Mouse (Mus musculus) bone marrow, adult 2 months (tissue): ENCODE results near the gene Rexo1. TPM values are rescaled to one million over a fixed set of nuclear protein-coding genes. Genes with fewer than 3 reads are reported as not detected.

Experiments used
- H3K27ac ChIP-seq: fragments of 200-500 bp; 2 replicates; pipeline ENCODE4 v1.5.1; 2012; ENCODE audit warnings: low read depth, mild to moderate bottlenecking, control low read depth, inconsistent platforms, low read length; ENCODE audit not compliant: control insufficient read depth, poor library complexity, insufficient read depth
- H3K4me1 ChIP-seq: fragments of 200-500 bp; 2 replicates; pipeline ENCODE4 v1.6.1; 2011; ENCODE audit warnings: low read length; ENCODE audit not compliant: control insufficient read depth, insufficient read depth
- H3K4me3 ChIP-seq: fragments of 200-500 bp; replicated peaks from 2 replicates; pipeline ENCODE3; 2011; ENCODE audit warnings: mild to moderate bottlenecking, low read depth, low read length, control low read depth; ENCODE audit not compliant: control insufficient read depth
- CTCF ChIP-seq: fragments of 200-500 bp; IDR thresholded peaks from 2 replicates; pipeline ENCODE4 v1.5.1; 2011; ENCODE audit warnings: low read length, control low read depth; ENCODE audit not compliant: control insufficient read depth, insufficient read depth
- POLR2A ChIP-seq: fragments of 200-500 bp; IDR thresholded peaks from 2 replicates; pipeline ENCODE4 v1.6.1; 2011; ENCODE audit warnings: low read depth, mild to moderate bottlenecking, control low read depth, low read length, borderline replicate concordance; ENCODE audit not compliant: control insufficient read depth
- WGBS: fragments of 180-500 bp; shearing (Covaris S2); methylation state at CpG from one replicate; pipeline ENCODE4 v1.1.7; 2018; 5-methylcytosine and 5-hydroxymethylcytosine counted together
- polyA plus RNA-seq: library from polyadenylated mRNA; stranded (reverse); fragments of >200 nt; gene quantifications from 2 replicates; pipeline ENCODE4 v1.2.4, GENCODE M21; 2011; ENCODE audit warnings: low replicate concordance; ENCODE audit not compliant: missing spikeins, insufficient read depth, insufficient read length

Gene Rexo1
- polyA plus RNA-seq, 1 experiment = 55.3 TPM

GRCm38 (mm10) chr10:80557346-80557965, 3.9 kb downstream of the Rexo1 start:
- 39% methylated on average over 5 of the region's 5 CpGs for WGBS
- Histone ChIP-seq H3K4me1 (peaks cover 11% of the 10 kb centered on the region), H3K4me3 (no peak overlapping the region), H3K27ac (no peak overlapping the region)
- peak; percentile 71 for TF ChIP-seq CTCF
- no peak for TF ChIP-seq POLR2A

GRCm38 (mm10) chr10:80553997-80554396, 7.4 kb downstream of the Rexo1 start:
- H3K27ac ChIP-seq = peak overlapping the region; percentile 79
- TF ChIP-seq POLR2A (no peak), CTCF (no peak)
- 76% methylated on average over 6 of the region's 6 CpGs for WGBS
- H3K4me3 ChIP-seq = no peak overlapping the region
- peaks cover 8% of the 10 kb centered on the region for H3K4me1 ChIP-seq

- no peak for TF ChIP-seq CTCF
- 0 out of 2 replicates have a peak, but pooled peaks have one; percentile 4 for TF ChIP-seq POLR2A
- Histone ChIP-seq H3K4me3 (peak overlapping the region; percentile 4), H3K27ac (peak overlapping the region; percentile 79), H3K4me1 (peaks cover 6% of the 10 kb centered on the region)
- 66% methylated on average over 8 of the region's 8 CpGs for WGBS
These were observed 7.8 kb downstream of the Rexo1 start for GRCm38 (mm10) chr10:80553575-80553974.

- TF ChIP-seq CTCF (no peak), POLR2A (no peak)
- 76% methylated on average over 9 of the region's 9 CpGs for WGBS
- H3K4me1 ChIP-seq = peaks cover 5% of the 10 kb centered on the region
- no peak overlapping the region for H3K27ac ChIP-seq
- no peak overlapping the region for H3K4me3 ChIP-seq
These were observed 9.0 kb downstream of the Rexo1 start for GRCm38 (mm10) chr10:80552364-80552763.

- 88% methylated on average over 21 of the region's 21 CpGs for WGBS
- no peak for TF ChIP-seq CTCF
- TF ChIP-seq POLR2A = no peak
- no peak overlapping the region for H3K4me3 ChIP-seq
- H3K27ac ChIP-seq = no peak overlapping the region
- peaks cover 6% of the 10 kb centered on the region for H3K4me1 ChIP-seq
These were observed 12.1 kb downstream of the Rexo1 start for GRCm38 (mm10) chr10:80549279-80549678.

GRCm38 (mm10) chr10:80548428-80549006, 12.8 kb downstream of the Rexo1 start:
- TF ChIP-seq POLR2A (no peak), CTCF (peak; percentile 84)
- WGBS = 78% methylated on average over 10 of the region's 10 CpGs
- H3K27ac ChIP-seq = peak overlapping the region; percentile 16; the same call in 1 of the 2 replicates
- H3K4me3 ChIP-seq = no peak overlapping the region
- H3K4me1 ChIP-seq = peaks cover 4% of the 10 kb centered on the region

GRCm38 (mm10) chr10:80547539-80547938, 13.8 kb downstream of the Rexo1 start:
- WGBS = 95% methylated on average over 15 of the region's 15 CpGs
- TF ChIP-seq POLR2A (no peak), CTCF (no peak)
- H3K27ac ChIP-seq = no peak overlapping the region; the same call in 1 of the 2 replicates
- no peak overlapping the region for H3K4me3 ChIP-seq
- H3K4me1 ChIP-seq = peaks cover 2% of the 10 kb centered on the region; the same call in 1 of the 2 replicates

GRCm38 (mm10) chr10:80546945-80547344, 14.4 kb downstream of the Rexo1 start:
- H3K4me1 ChIP-seq = peaks cover 2% of the 10 kb centered on the region; the same call in 1 of the 2 replicates
- H3K27ac ChIP-seq = peak overlapping the region; percentile 40; the same call in 1 of the 2 replicates
- WGBS = 67% methylated on average over 4 of the region's 4 CpGs
- no peak for TF ChIP-seq CTCF
- TF ChIP-seq POLR2A = no peak
- no peak overlapping the region for H3K4me3 ChIP-seq
